Mouse (Mus musculus) spleen, adult 18-20 months (tissue): ENCODE data around the gene Tob2.

ENCODE experiments used
- DNase-seq, 2 experiments: peaks; one replicate each; pipeline ENCODE4 v3.0.0; 2022; ENCODE audit warnings: mixed read lengths in 2 of 2

Tob2 gene

GRCm38 (mm10) chr15:81836966-81837920 lies 21.4 kb downstream of the Tob2 start:
- DNase-seq, result no peak

- peak; percentile 38 for DNase-seq
Measured at GRCm38 (mm10) chr15:81836124-81836821, 22.3 kb downstream of the Tob2 start.

- DNase-seq, result no peak
Measured at GRCm38 (mm10) chr15:81835007-81835880, 23.4 kb downstream of the Tob2 start.

GRCm38 (mm10) chr15:81834171-81834841 lies 24.3 kb downstream of the Tob2 start:
- DNase-seq, result no peak

GRCm38 (mm10) chr15:81833481-81833880 lies 25.1 kb downstream of the Tob2 start:
- DNase-seq, result no peak

GRCm38 (mm10) chr15:81832219-81832618 lies 26.4 kb downstream of the Tob2 start:
- DNase-seq, result no peak

- DNase-seq, result peak; percentile 81 to 89
Measured at GRCm38 (mm10) chr15:81831136-81831825, 27.3 kb downstream of the Tob2 start.

- no peak for DNase-seq
Measured at GRCm38 (mm10) chr15:81830530-81830929, 28.1 kb downstream of the Tob2 start.

GRCm38 (mm10) chr15:81829208-81829580 lies 29.4 kb downstream of the Tob2 start:
- no peak for DNase-seq

GRCm38 (mm10) chr15:81828426-81829207 lies 30.0 kb downstream of the Tob2 start:
- no peak for DNase-seq

- DNase-seq, result no peak
Measured at GRCm38 (mm10) chr15:81824832-81825231, 33.8 kb downstream of the Tob2 start.

- no peak for DNase-seq
Measured at GRCm38 (mm10) chr15:81822631-81823030, 36.0 kb downstream of the Tob2 start.

GRCm38 (mm10) chr15:81818404-81818803 lies 40.2 kb downstream of the Tob2 start:
- no peak for DNase-seq

GRCm38 (mm10) chr15:81814716-81815370 lies 43.8 kb downstream of the Tob2 start:
- no peak for DNase-seq

GRCm38 (mm10) chr15:81813986-81814705 lies 44.5 kb downstream of the Tob2 start:
- DNase-seq, result no peak

- DNase-seq, result no peak
Measured at GRCm38 (mm10) chr15:81812696-81813631, 45.6 kb downstream of the Tob2 start.

- DNase-seq, result no peak
Measured at GRCm38 (mm10) chr15:81812287-81812686, 46.3 kb downstream of the Tob2 start.

- no peak for DNase-seq
Measured at GRCm38 (mm10) chr15:81811599-81811996, 47.0 kb downstream of the Tob2 start.
